Mouse (Mus musculus) adipocyte (in vitro differentiated cells): ENCODE results near the gene Gm2696.

Experiments used
- DNase-seq: peaks from one replicate; pipeline ENCODE4 v3.0.0-alpha.2; 2016; ENCODE audit warnings: low spot score

The Gm2696 gene

GRCm38 (mm10) chr10:77847538-77847937 lies 33.1 kb downstream of the Gm2696 start:
- no peak for DNase-seq

- DNase-seq, result no peak
These were observed 38.1 kb downstream of the Gm2696 start, which contains the start of gene Gm10318 for GRCm38 (mm10) chr10:77852559-77852958. TSS of gene Gm10318 (plus strand) at chr10:77852859.

GRCm38 (mm10) chr10:77861675-77862074 lies 47.2 kb downstream of the Gm2696 start, which contains the start of gene Gm3285:
TSS of gene Gm3285 (plus strand) at chr10:77861975.
- no peak for DNase-seq

GRCm38 (mm10) chr10:77864067-77864761 lies 49.7 kb downstream of the Gm2696 start:
- DNase-seq, result no peak

GRCm38 (mm10) chr10:77864762-77865143 lies 50.3 kb downstream of the Gm2696 start:
- no peak for DNase-seq

- DNase-seq, result no peak
These were observed 53.1 kb downstream of the Gm2696 start for GRCm38 (mm10) chr10:77867546-77867945.

GRCm38 (mm10) chr10:77869651-77870050 lies 55.2 kb downstream of the Gm2696 start:
- no peak for DNase-seq

GRCm38 (mm10) chr10:77878985-77879384 lies 64.5 kb downstream of the Gm2696 start:
- peak; percentile 31 for DNase-seq

GRCm38 (mm10) chr10:77880305-77880704 lies 65.8 kb downstream of the Gm2696 start:
- no peak for DNase-seq

GRCm38 (mm10) chr10:77882553-77882952 lies 68.1 kb downstream of the Gm2696 start:
- no peak for DNase-seq
